Mouse (Mus musculus) testis, adult 2 months (tissue): ENCODE results near the gene Cip2a. TPM values are rescaled to one million over a fixed set of nuclear protein-coding genes. Genes with fewer than 3 reads are reported as not detected.

Source experiments
- H3K27ac ChIP-seq: fragments of 200-500 bp; 2 replicates; pipeline ENCODE4 v1.5.1; 2012; ENCODE audit warnings: low read depth, low read length; ENCODE audit not compliant: control insufficient read depth, insufficient read depth
- H3K27me3 ChIP-seq: fragments of 200-500 bp; 2 replicates; pipeline ENCODE4 v1.6.1; 2012; ENCODE audit warnings: mild to moderate bottlenecking, low read length, moderate library complexity; ENCODE audit not compliant: control insufficient read depth, insufficient read depth
- H3K36me3 ChIP-seq: fragments of 200-500 bp; 2 replicates; pipeline ENCODE4 v1.6.1; 2012; ENCODE audit warnings: mild to moderate bottlenecking, low read length; ENCODE audit not compliant: control insufficient read depth, insufficient read depth
- H3K4me1 ChIP-seq: fragments of 200-500 bp; 2 replicates; pipeline ENCODE4 v1.6.1; 2012; ENCODE audit warnings: low read length; ENCODE audit not compliant: control insufficient read depth, insufficient read depth
- H3K4me3 ChIP-seq: fragments of 200-500 bp; 2 replicates; pipeline ENCODE4 v1.5.1; 2012; ENCODE audit warnings: low read depth, mild to moderate bottlenecking, low read length, moderate library complexity, mixed read lengths; ENCODE audit not compliant: control insufficient read depth
- CTCF ChIP-seq: fragments of 200-500 bp; IDR thresholded peaks from 2 replicates; pipeline ENCODE4 v1.5.1; 2012; ENCODE audit warnings: low read depth, mild to moderate bottlenecking, inconsistent platforms, low read length, moderate library complexity; ENCODE audit not compliant: control insufficient read depth, insufficient read depth, insufficient replicate concordance
- POLR2A ChIP-seq: fragments of 200-500 bp; IDR thresholded peaks from 2 replicates; pipeline ENCODE4 v1.6.1; 2012; ENCODE audit warnings: low read depth, mild to moderate bottlenecking, inconsistent platforms, low read length, moderate library complexity; ENCODE audit not compliant: control insufficient read depth
- polyA plus RNA-seq: library from polyadenylated mRNA; depleted of rRNA; stranded (reverse); fragments of >200 nt; gene quantifications from 2 replicates; pipeline ENCODE4 v1.2.3, GENCODE M21; 2012; rRNA removed

Gene Cip2a
- polyA plus RNA-seq, 1 experiment, result 11.7 TPM

DNA sequence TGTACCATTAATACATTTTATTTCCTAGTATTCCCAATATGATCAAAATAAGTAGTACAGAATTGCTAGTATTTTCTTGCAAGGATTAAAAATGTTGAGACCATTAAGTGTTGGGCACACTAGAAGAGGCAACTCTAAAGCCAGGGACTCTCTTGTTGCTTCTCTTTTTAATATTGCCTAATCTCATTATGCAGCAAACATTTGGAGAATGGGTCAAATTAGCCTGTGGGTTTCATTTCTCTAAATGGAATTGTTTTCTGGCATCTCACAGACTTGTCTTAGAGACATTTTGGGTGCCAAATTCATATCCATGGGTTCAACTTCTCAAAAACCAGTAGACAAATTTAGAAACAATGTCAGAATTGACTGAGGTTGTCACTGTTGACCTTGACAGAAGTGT lies 55.2 kb downstream of the Cip2a start:
- no peak overlapping the region for H3K4me3 ChIP-seq
- no peak overlapping the region for H3K27ac ChIP-seq
- TF ChIP-seq POLR2A (no peak), CTCF (no peak)
- no peaks in the 10 kb centered on the region for H3K36me3 ChIP-seq
- H3K27me3 ChIP-seq, result no peaks in the 10 kb centered on the region
- H3K4me1 ChIP-seq, result no peaks in the 10 kb centered on the region

DNA sequence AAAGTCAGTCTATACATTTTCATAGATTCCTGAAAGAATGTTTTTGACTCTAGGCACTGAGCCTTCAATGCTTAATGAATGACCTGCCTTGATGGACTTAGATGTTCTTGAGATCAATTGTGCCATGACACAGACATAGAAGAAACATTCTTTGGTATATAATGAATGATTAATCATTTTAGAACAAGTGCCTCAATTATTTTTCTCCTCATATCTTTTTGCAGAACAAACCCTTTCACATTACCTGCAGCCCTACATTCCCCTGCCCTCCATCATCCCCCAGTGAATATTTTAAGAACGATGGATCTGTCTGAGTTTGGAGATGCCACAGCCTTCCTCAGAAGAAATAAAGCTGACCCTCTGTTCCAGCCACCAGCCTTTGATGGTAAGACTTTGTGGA lies 63.2 kb downstream of the Cip2a start, which contains the start of gene Myh15:
Myh15 (plus strand) TSS at position 301 of the 400 bp plus-strand sequence.
- TF ChIP-seq POLR2A, result no peak
- no peak for TF ChIP-seq CTCF
- no peaks in the 10 kb centered on the region for H3K27me3 ChIP-seq
- no peaks in the 10 kb centered on the region for H3K36me3 ChIP-seq
- H3K27ac ChIP-seq, result no peak within 1 kb of the TSS
- H3K4me1 ChIP-seq, result no peaks in the 10 kb centered on the region
- no peak within 1 kb of the TSS for H3K4me3 ChIP-seq

Other genes starting within 250 kb of the Cip2a start
- 0.42 and 0.56 TPM in 2 replicates for gene Trat1, start 222.2 kb upstream of the Cip2a start, polyA plus RNA-seq
- gene Retnlb, start 177.3 kb upstream of the Cip2a start, polyA plus RNA-seq, result not detected in 2 replicates
- gene Retnla, start 151.6 kb upstream of the Cip2a start, polyA plus RNA-seq, result 4.5 and 15.4 TPM in 2 replicates
- gene Retnlg, start 121.6 kb upstream of the Cip2a start, polyA plus RNA-seq, result not detected in 2 replicates
- 4.7 and 6.2 TPM in 2 replicates for gene Dzip3, start within 50 bp of the Cip2a start, polyA plus RNA-seq
- gene Myh15, start 63.3 kb downstream of the Cip2a start, polyA plus RNA-seq, result 1.8 and 2.0 TPM in 2 replicates